Mouse (Mus musculus) A20 (cell line): Measurements from ENCODE around the gene Trmt1.
A peak's percentile ranks its signal among the peaks of the same experiment; 100 is the strongest.

Source experiments
- DNase-seq: peaks from one replicate; pipeline ENCODE4 v3.0.0-alpha.2; 2011; ENCODE audit warnings: low read depth, low spot score

The Trmt1 gene

DNA sequence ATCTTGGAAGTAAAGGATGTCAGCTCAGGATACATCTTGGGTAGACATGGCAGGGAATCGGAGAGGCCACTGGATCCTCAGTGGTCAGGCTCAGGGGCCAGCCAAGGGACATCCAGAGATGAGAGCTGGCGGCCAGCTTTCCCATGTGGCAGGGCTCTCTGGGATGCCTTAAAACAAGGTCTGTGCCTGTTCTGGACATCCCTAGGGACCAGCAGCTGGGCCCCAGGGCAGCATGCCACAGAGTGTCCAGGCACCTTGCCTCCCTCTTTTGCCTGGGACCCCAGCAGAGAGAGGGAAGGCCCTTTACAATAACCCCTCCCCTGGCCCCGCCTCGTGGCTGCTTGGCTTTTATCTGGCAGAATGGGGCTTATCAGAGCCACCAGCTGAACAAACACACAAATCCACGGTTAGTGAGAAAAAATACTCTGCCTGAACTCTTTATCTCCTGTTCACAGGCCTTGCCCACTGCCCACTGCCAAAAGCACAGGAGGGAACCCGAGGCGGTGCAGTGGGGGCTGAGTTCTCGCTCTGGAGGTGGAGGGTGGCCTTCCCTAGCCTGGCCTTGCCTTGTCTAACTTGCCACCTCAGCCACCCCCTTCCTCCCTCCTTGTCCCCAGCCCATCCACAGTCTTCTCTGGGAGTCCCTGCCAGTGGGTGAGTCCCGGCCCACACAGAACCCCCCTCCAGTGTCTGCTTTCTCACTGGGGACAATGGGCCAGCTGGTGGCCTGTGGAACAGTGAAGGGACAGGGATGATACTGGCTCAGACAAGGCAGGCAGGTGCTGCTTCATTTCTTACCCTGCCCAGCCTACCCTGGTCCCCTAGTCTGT lies 44.6 kb downstream of the Trmt1 start:
- no peak for DNase-seq

DNA sequence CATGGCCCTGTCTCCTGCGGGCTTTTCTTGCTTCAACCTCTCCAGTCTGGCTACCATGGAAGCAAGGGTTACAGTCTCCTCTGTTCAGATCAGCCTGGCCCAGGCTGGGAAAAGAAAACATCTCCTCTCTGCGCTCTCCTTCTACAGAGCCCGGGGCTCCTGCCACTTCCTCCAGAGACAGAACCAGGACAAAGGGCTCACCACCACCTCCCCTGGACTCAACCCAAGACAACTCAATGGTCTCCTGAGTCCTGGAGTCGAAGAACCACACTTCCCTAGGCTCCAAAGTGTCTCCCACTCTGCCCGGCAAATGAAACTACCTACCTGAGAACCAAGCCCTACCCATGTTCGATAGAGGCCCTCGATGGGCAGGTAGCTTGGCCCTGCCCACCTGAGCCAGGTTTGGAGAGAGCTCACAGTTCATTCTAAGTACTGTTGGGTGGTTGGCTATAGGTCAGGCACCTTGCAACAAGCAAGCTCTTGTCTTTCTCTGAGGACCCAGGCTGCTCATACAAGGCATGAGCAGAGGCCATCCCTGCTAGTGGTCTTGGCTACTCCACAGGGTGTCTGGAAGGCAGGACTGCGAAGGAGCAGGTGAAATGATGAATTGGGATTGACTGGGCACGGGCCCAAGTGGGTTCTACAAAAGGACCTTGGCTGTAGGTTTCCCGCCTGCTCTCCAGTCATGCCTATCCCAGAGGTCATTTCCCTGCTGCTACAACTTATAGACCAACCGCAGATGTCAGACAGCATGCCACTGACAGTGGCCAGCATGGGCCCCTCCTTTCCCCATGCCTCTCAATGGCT lies 45.5 kb downstream of the Trmt1 start:
- DNase-seq: no peak

DNA sequence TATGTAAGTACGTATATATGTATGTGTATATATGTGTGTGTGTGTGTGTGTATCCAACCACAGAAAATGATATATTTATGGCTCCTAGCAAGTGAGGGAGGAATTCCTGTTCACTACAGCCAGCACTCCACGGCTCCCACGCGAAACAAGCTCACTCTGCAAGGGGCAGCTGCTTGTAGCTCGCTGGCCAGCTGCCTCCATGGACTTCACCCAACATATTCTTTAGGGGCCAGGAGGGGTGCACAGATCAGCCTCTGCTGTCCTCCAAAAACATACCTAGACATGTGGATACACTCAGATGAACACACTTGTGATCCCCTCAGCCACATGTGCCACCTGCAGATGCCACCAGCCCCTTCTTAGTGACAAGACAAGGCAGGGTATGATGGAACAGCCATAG lies 46.4 kb downstream of the Trmt1 start:
- no peak for DNase-seq

DNA sequence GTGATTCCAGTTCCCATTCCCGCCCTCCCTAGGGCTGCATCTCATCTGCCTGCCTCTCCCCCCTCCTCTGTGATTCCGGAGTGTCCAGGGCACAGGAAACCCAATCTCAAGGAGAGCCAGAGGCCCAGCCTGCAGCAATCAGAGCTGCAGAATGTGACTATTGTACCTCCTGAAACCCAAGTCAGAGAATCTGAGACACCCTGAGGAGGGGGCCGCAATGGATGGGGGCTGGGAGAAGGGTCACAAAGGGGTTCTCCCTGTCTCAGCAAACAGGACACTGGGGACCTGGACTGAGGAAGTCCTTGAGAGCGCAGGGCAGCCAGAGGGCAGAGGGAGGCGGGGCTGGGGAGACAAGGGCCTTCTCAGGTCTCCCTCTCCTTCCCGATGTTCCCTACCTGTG lies 46.9 kb downstream of the Trmt1 start:
- DNase-seq: no peak

DNA sequence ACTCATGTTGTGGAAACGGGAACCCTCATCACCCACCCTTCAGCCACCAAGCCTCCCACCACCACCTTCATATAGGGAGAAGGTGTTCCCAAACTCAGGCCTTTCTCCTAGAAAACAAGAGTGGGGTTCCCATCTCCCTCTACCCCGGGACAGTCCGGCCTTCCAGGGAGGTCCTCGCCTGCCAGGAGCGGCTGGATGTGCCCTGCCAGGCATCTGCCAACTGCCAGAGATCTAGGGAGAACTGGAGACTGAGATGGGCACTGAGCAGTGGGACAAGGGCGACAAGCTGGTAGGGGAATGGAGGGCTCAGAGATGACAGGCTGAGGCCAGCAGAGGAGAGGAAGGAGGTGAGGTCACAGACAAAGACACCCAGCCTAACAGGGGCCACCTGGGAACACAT lies 47.9 kb downstream of the Trmt1 start:
- no peak for DNase-seq

GRCm38 (mm10) chr8:84734680-84735079 lies 48.6 kb downstream of the Trmt1 start:
- DNase-seq: no peak

DNA sequence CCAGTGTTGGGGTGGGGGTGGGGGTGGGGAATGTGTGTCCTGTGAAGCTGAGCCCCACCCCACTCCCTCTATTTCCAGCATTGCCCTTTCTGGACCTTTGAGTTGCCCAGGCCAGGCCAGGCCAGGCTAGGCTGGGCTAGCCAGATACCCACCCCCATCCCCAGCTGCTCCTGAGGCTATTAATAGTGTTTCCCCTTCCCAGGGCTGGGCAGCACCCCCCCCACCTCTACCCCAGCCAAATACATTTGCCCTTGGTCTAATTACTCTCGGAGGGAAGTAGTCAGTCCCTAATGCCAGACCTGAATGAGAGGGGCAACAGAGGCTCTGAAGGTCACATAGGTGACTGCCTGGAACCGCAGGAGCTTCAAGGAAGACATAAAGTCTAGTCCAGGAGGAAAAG lies 49.5 kb downstream of the Trmt1 start:
- no peak for DNase-seq

- no peak for DNase-seq
Measured at GRCm38 (mm10) chr8:84736521-84736920, 50.4 kb downstream of the Trmt1 start.

DNA sequence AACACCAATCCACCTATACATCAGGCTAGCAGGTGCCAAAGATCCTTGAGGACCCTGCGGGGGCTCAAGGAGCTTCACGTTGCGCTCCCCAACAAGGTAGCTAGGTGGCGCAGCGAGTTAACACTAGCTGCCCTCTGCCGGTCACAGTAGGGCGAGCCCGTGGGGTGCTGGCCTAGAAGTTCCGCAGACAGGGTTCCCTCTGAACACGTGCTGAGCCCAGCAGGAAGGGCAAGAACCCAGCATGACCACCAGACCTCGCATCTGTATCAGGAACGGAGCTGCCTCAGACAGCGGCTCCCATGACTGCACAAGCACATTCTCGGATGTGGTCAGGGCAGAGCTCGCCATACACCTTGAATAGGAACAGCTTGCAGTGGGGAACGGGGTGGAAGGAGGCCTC lies 51.5 kb downstream of the Trmt1 start:
- peak; percentile 87 for DNase-seq

GRCm38 (mm10) chr8:84738266-84738665 lies 52.2 kb downstream of the Trmt1 start:
- DNase-seq: no peak

- no peak for DNase-seq
Measured at GRCm38 (mm10) chr8:84738715-84739400, 52.8 kb downstream of the Trmt1 start.

DNA sequence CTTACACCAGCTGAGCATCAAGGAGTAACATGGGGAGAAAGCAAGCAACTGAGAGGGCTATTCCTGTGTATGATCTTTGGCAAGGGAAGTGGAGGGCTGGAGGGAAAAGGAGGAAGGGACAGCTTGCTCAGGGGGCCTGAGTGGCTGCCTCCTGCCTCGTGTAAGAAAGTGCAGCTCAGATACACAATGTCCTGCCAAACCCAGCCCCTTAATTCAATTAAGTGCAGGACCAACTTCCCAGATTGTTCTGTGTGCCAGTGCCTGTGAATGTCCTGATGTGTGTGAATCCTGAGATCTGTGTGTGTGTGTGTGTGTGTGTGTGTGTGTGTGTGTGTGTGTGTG lies 53.3 kb downstream of the Trmt1 start:
- DNase-seq: no peak

DNA sequence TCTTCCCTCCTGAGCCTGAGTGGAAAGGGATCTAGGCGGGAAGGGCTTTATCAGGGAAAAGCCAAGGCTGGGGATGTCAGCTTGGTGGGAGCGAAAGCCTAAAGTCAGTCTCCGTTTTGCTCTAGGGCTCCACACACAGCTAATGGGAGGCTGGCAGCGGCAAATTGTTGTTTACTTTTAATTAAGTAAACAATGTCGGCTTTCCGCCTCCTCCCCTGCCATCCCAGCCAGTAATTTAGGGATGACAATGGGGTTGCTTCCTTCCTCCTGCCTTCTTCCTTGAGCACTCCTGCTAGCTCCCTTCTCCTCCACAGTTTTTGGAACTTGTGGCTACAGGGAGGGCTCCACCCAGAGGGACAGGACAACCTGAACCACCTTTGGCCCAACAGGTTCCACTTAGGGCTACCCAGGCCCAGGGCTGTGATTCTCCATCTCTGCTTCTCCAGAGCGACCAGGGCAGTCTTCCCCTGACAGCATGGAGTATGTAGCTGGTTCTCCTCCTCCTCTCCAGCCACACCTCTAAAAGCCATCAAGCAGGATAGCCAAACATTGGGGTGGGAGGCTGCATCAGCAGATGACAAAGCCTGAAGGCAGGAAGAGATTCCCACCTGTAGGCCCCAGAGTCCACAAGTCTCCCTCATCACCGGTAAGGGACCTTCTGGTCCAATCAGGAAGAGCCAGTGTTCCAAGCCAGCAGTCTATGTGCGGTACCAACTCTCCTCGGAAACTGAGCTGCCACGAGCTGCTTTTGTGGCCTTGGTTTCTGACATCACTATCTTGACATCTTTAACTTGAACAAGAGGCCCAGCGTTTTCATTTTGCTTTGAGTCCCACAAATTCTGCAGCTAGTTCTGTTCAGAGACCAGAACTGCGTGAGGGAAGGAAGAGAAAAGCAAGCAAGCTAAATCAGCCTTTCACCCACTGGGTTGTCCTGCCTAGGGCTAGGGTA lies 55.1 kb downstream of the Trmt1 start:
- no peak for DNase-seq

DNA sequence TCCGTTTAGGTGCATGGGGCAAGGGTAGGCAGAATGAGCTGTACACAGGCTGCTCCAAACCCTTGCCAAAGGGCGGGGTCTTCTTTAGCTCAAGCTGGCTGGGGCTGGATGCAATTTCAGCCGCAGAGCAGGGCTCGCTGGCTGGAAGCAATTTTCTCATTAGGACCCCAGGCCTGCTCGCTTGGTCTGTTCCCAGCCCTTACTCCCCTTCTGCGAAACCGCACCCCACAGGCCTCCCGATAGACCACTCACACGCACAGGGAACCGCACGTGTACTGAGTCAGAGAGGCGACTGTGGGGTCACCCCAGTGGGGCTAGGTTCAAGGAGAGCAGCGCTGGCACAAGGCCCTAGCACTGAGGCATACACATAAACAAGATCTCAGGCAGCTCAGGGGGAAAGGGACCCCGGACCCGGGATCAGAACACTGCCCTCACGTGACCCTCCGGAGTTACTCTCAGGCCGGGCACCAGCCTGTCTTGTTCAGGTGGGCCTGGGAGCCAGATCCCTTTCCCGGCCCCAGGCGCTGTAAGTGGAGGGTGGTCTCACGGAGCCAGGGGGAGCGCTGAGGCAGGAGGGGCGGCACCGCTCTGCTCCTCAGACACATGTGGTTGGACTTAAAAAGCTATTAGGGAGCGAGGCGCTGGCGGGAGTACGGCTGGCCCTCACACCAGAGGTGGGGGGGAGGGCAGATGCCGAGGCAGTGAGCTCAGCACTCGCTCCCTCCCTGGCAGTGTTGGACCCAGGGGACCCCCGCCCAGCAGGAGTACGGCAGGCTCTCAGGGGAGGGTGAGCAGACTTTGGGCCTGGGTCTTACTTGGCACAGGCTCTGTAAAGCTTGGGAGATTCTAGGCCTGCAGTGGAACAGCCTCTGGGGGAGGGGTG lies 56.3 kb downstream of the Trmt1 start:
- no peak for DNase-seq

GRCm38 (mm10) chr8:84743054-84743415 lies 56.9 kb downstream of the Trmt1 start:
- DNase-seq: no peak

- no peak for DNase-seq
Measured at GRCm38 (mm10) chr8:84743517-84744420, 57.7 kb downstream of the Trmt1 start.

GRCm38 (mm10) chr8:84745032-84745925 lies 59.2 kb downstream of the Trmt1 start:
- no peak for DNase-seq
